Mouse (Mus musculus): Measurements from ENCODE around the gene Zbtb12. TPM values are rescaled to one million over a fixed set of nuclear protein-coding genes. Genes with fewer than 3 reads are reported as not detected.

Zbtb12 gene
- total and polyA plus RNA-seq, 3 experiments = 7.6 to 24.3 TPM; not detected in 1

- Histone ChIP-seq H3K9me3 (replicated peaks; ENCODE audit: insufficient read depth, low read length) (no peaks in the 10 kb centered on the region), H3K36me3 (ENCODE audit: control insufficient read depth in 1 of 2, insufficient read depth in 2 of 2, low read length in 2 of 2) (peaks cover 1 to 5% of the 10 kb centered on the region in 2 experiments), H3K9ac (ENCODE audit: control insufficient read depth, low read depth, low read length, poor library complexity, severe bottlenecking) (no peak overlapping the region), H3K4me1 (ENCODE audit: control insufficient read depth in 1 of 2, insufficient read depth in 2 of 2, low read length in 2 of 2) (peaks cover 0 to 3% of the 10 kb centered on the region in 2 experiments; a peak in 2 of 4 replicates), H3K79me2 (ENCODE audit: control insufficient read depth, insufficient read depth, low read length, poor library complexity) (peaks cover 15% of the 10 kb centered on the region), H3K4me3 (ENCODE audit: control insufficient read depth in 1 of 2, insufficient read depth in 1 of 2, low read depth in 2 of 2, low read length in 2 of 2) (no peak overlapping the region), H3K27me3 (ENCODE audit: control insufficient read depth in 1 of 2, insufficient read depth in 2 of 2, low read length in 2 of 2) (no peaks in the 10 kb centered on the region), H3K27ac (ENCODE audit: control insufficient read depth, low read depth, low read length) (no peak overlapping the region)
- no peak for DNase-seq (ENCODE audit: low read depth, low spot score)
- TF ChIP-seq TCF12 (IDR thresholded peaks at IDR 0.05; ENCODE audit: low read depth, low read length) (no peak), POLR2AphosphoS5 (IDR thresholded peaks at IDR 0.05; ENCODE audit: borderline replicate concordance, low read depth, low read length) (no peak), TAL1 (IDR thresholded peaks at IDR 0.05; ENCODE audit: low read length) (no peak), USF2 (IDR thresholded peaks at IDR 0.05; ENCODE audit: borderline replicate concordance in 1 of 2, insufficient read depth in 1 of 2, low read depth in 1 of 2, low read length in 2 of 2) (no peak), ZMIZ1 (IDR thresholded peaks at IDR 0.05; ENCODE audit: low read depth, low read length) (no peak), CHD1 (IDR thresholded peaks at IDR 0.05; ENCODE audit: low read depth, low read length) (no peak), SMC3 (IDR thresholded peaks at IDR 0.05; ENCODE audit: low read depth, low read length) (no peak), MAX (IDR thresholded peaks at IDR 0.05; ENCODE audit: low read length) (no peak), RCOR1 (IDR thresholded peaks at IDR 0.05; ENCODE audit: low read depth, low read length) (no peak), HCFC1 (IDR thresholded peaks at IDR 0.05; ENCODE audit: low read depth, low read length) (no peak), POLR2A (IDR thresholded peaks at IDR 0.05; ENCODE audit: control insufficient read depth in 1 of 2, insufficient read depth in 1 of 2, low read depth in 1 of 2, low read length in 2 of 2, poor library complexity in 1 of 2) (no peak), E2F4 (IDR thresholded peaks at IDR 0.05; ENCODE audit: borderline replicate concordance, low read depth, low read length) (no peak), RAD21 (IDR thresholded peaks at IDR 0.05; ENCODE audit: low read depth, low read length) (no peak), MEF2A (IDR thresholded peaks at IDR 0.05; ENCODE audit: extremely low read depth, insufficient replicate concordance, low read depth, low read length, poor library complexity, severe bottlenecking) (no peak), KAT2A (conservative IDR thresholded peaks at IDR 0.05; ENCODE audit: low read depth, low read length) (no peak), BHLHE40 (IDR thresholded peaks at IDR 0.05; ENCODE audit: borderline replicate concordance, low read depth, low read length) (no peak), CTCF (IDR thresholded peaks at IDR 0.05 in 2 of 3, conservative IDR thresholded peaks at IDR 0.05 in 1 of 3; ENCODE audit: control insufficient read depth in 1 of 3, insufficient read depth in 1 of 3, low read depth in 2 of 3, low read length in 3 of 3, poor library complexity in 1 of 3, severe bottlenecking in 1 of 3) (no peak), ETS1 (IDR thresholded peaks at IDR 0.05; ENCODE audit: low read depth, low read length) (no peak)
Observed at GRCm38 (mm10) chr17:34847615-34848014, 31.7 kb upstream of the Zbtb12 start.

- peak within 1 kb of the TSS; percentile 34; the same call in 1 of the 2 replicates for H3K27ac ChIP-seq (ENCODE audit: control insufficient read depth, low read depth, low read length)
- H3K4me3 ChIP-seq (ENCODE audit: control insufficient read depth in 1 of 2, insufficient read depth in 1 of 2, low read depth in 2 of 2, low read length in 2 of 2) = peak within 1 kb of the TSS; percentile 72 to 80
- H3K27me3 ChIP-seq (ENCODE audit: control insufficient read depth in 1 of 2, insufficient read depth in 2 of 2, low read length in 2 of 2) = no peaks in the 10 kb centered on the region
- H3K79me2 ChIP-seq (ENCODE audit: control insufficient read depth, insufficient read depth, low read length, poor library complexity) = peaks cover 15% of the 10 kb centered on the region
- peak within 1 kb of the TSS; percentile 86 for H3K9ac ChIP-seq (ENCODE audit: control insufficient read depth, low read depth, low read length, poor library complexity, severe bottlenecking)
- H3K9me3 ChIP-seq (replicated peaks; ENCODE audit: insufficient read depth, low read length) = no peaks in the 10 kb centered on the region
- DNase-seq (ENCODE audit: low read depth, low spot score) = peak; percentile 98
- peaks cover 0 to 3% of the 10 kb centered on the region in 2 experiments; a peak in 2 of 4 replicates for H3K4me1 ChIP-seq (ENCODE audit: control insufficient read depth in 1 of 2, insufficient read depth in 2 of 2, low read length in 2 of 2)
- peaks cover 1 to 5% of the 10 kb centered on the region in 2 experiments for H3K36me3 ChIP-seq (ENCODE audit: control insufficient read depth in 1 of 2, insufficient read depth in 2 of 2, low read length in 2 of 2)
- TF ChIP-seq MYC (IDR thresholded peaks at IDR 0.05; ENCODE audit: low read depth, low read length) (peak; percentile 44; the same call in 1 of the 2 replicates), RAD21 (IDR thresholded peaks at IDR 0.05; ENCODE audit: low read depth, low read length) (no peak), SIN3A (IDR thresholded peaks at IDR 0.05; ENCODE audit: low read length) (peak; percentile 99), GABPA (IDR thresholded peaks at IDR 0.05; ENCODE audit: low read depth, low read length) (no peak), POLR2A (IDR thresholded peaks at IDR 0.05; ENCODE audit: control insufficient read depth in 1 of 2, insufficient read depth in 1 of 2, low read depth in 1 of 2, low read length in 2 of 2, poor library complexity in 1 of 2) (peak; percentile 46 to 70; a peak in 2 of 4 replicates), ETS1 (IDR thresholded peaks at IDR 0.05; ENCODE audit: low read depth, low read length) (peak; percentile 51; the same call in 1 of the 2 replicates), MXI1 (IDR thresholded peaks at IDR 0.05; ENCODE audit: low read depth, low read length) (peak; percentile 97), MAZ (IDR thresholded peaks at IDR 0.05; ENCODE audit: low read depth, low read length) (peak; percentile 75; the same call in 1 of the 2 replicates), TAL1 (IDR thresholded peaks at IDR 0.05; ENCODE audit: low read length) (no peak), ZC3H11A (IDR thresholded peaks at IDR 0.05; ENCODE audit: low read depth, low read length) (no peak), ZNF384 (IDR thresholded peaks at IDR 0.05; ENCODE audit: low read depth, low read length) (no peak), USF2 (IDR thresholded peaks at IDR 0.05; ENCODE audit: borderline replicate concordance in 1 of 2, insufficient read depth in 1 of 2, low read depth in 1 of 2, low read length in 2 of 2) (no peak), POLR2AphosphoS2 (IDR thresholded peaks at IDR 0.05; ENCODE audit: low read length) (peak; percentile 45; the same call in 1 of the 2 replicates), MAFK (IDR thresholded peaks at IDR 0.05; ENCODE audit: borderline replicate concordance, low read depth, low read length) (no peak), HCFC1 (IDR thresholded peaks at IDR 0.05; ENCODE audit: low read depth, low read length) (peak; percentile 96), UBTF (IDR thresholded peaks at IDR 0.05; ENCODE audit: borderline replicate concordance, insufficient read depth, low read depth, low read length) (peak; percentile 72; the same call in 1 of the 2 replicates)
Observed at GRCm38 (mm10) chr17:34849722-34850516, 29.4 kb upstream of the Zbtb12 start, which contains the start of the genes Skiv2l and Nelfe. Gene Skiv2l, minus strand, starts transcription at chr17:34850210. Gene Nelfe, plus strand, starts transcription at chr17:34850391.
